Mouse (Mus musculus) Patski (cell line): ENCODE results near the gene Cep350. TPM values are rescaled to one million over a fixed set of nuclear protein-coding genes. Genes with fewer than 3 reads are reported as not detected.

Experiments
- ATAC-seq: fragments of 100-300 bp; one replicate; pipeline ENCODE4 v1.8.0; 2021
- CTCF ChIA-PET: fragments of 350-600 bp; sonication (Branson Sonifier 250); formaldehyde crosslinking; loops from one replicate; lab custom pipeline; 2022; ENCODE audit warnings: inconsistent platforms; lab: Charles Lee
- POLR2A ChIA-PET: fragments of 350-600 bp; sonication (Branson Sonifier 250); formaldehyde crosslinking; loops from one replicate; lab custom pipeline; 2022; ENCODE audit warnings: antibody characterized with exemption, inconsistent platforms; lab: Charles Lee
- DNase-seq: peaks from one replicate; pipeline ENCODE4 v3.0.0-alpha.2; 2011; ENCODE audit warnings: low read depth, low spot score
- H3K27me3 ChIP-seq: fragments of 371-371 bp; one replicate; pipeline ENCODE4 v1.5.1; 2021
- CTCF ChIP-seq: fragments of 100-300 bp; IDR thresholded peaks from one replicate; pipeline ENCODE4 v1.5.1; 2021
- in situ Hi-C: fragments of 300-500 bp; cut with MboI; formaldehyde crosslinking; loops from 3 replicates; pipeline ENCODE4 v1.11.1; 2018; ENCODE audit warnings: low pct_unique_long_range_greater_than_20kb, mixed read lengths
- polyA plus RNA-seq: library from polyadenylated mRNA; unstranded; gene quantifications from one replicate; pipeline ENCODE4 v1.2.3, GENCODE M21; 2021

Gene Cep350
- polyA plus RNA-seq = 13.3 TPM

DNA sequence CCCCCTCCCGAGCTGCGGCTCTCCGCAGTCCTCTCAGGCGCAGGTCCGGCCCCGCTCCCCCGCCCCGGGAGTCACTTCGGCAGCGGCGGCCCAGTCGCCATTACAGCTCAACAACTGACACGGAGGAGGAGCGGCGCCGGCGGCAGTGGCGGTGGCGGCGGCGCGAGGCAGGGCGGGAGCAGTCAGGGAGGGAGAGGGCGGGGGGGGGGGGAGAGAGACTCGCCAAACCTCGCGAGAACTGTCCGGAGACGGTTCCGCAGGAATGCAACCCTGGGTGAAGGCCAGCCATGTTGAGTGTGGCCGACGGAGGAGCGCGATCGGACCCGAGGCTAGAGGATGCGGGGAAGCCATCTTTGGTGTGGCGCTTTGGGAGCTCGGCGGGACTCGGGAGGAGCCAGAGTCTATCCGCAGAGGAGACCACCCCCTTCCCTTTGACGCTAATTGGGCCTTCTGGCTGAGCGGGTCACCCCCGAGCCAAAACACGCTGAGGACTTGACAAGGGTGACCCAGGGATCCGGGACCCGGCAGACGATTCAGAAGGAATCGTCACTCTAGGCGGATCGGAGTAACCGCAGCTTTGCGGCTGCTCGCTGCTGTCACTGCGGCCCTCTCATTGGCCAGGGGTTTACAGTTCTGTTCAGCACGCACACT, at the start of gene Cep350:
Gene Cep350, minus strand, starts transcription at position 188 of the 651 bp plus-strand sequence.
- CTCF ChIA-PET = interaction anchor here (0.7 to 0.8 kb wide), 2 partner anchors 11 to 12 kb away, joined by 3 read pairs; no protein-coding TSS in a partner anchor
- in situ Hi-C loops = no loop called here
- TF ChIP-seq CTCF = no peak
- DNase-seq (peak; percentile 89), ATAC-seq (peak; percentile 98)
- POLR2A ChIA-PET = interaction anchor here (0.6 kb wide), 1 partner anchor 10 kb away, joined by 3 read pairs; no protein-coding TSS in a partner anchor
- peaks cover 2% of the 10 kb centered on the region for H3K27me3 ChIP-seq

DNA sequence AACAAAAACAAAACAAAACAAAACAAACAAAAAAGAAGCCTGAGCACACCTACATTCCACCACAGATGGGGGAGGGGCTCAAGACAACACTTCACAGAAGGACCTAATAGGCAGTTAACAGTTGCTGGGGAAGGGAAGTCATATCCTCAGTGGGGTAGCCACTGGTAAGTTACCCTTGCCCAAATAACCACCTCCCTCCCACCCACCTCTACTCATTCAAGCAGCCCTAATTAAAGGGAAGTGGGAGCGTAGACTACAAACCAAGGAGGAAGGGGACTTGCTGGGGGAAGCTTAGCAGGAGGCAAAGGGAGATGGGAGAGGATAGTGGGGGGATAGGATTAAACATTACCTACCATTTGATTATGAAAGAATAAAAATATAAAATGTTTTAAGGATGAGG, 47.3 kb upstream of the Cep350 start:
- ChIA-PET POLR2A (interaction anchor here (0.6 kb wide), 1 partner anchor 811 kb away, joined by 3 read pairs; no protein-coding TSS in a partner anchor), CTCF (interaction anchor here (1.0 to 1.4 kb wide), 3 partner anchors 10 to 16 kb away, joined by 3 to 7 read pairs (median 3); no protein-coding TSS in a partner anchor)
- DNase-seq (no peak), ATAC-seq (no peak)
- no peak for TF ChIP-seq CTCF
- no peaks in the 10 kb centered on the region for H3K27me3 ChIP-seq
- in situ Hi-C loops = no loop called here

DNA sequence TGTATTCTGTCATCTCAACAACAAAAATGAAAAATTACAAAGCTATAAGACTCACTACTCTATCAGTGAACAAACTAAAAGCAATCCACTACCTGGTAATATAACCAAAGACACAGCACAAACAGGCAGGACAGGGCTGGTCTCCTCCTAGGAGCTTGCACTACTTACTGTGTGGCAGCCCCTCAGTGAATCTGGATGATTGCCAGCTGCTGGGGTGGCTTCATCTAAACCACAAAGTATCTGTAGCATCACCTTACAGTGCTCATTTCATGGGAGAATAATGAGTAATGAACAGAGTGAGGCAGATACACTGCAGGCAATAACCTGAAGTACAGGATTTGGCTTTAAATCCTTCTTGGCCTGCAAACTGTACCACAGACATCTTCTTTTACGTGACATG, 46.7 kb upstream of the Cep350 start:
- no peaks in the 10 kb centered on the region for H3K27me3 ChIP-seq
- in situ Hi-C loops = no loop called here
- ATAC-seq = no peak
- POLR2A ChIA-PET = no interaction called here
- TF ChIP-seq CTCF = no peak
- DNase-seq = no peak
- CTCF ChIA-PET = interaction anchor here (1.0 to 1.4 kb wide), 2 partner anchors 11 to 15 kb away, joined by 3 read pairs; no protein-coding TSS in a partner anchor

DNA sequence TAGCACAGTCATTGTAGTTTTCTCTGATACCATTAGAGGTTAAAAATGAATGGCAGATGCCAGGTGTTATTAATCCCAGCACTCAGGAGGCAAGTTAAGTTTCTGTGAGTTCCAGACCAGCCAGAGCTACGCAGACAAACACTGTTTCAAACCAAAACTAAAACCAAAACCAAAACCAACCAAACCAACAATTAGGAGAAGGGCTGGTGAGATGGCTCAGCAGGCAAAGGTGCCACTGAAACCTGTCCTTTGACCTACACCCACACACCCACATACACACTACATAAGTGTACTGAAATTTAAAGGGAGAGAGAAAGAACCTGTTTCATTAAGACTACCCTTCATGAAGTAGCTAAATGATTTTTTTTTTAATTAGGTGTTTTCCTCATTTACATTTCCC, 35.9 kb upstream of the Cep350 start:
- H3K27me3 ChIP-seq = no peaks in the 10 kb centered on the region
- TF ChIP-seq CTCF = no peak
- in situ Hi-C loops = no loop called here
- DNase-seq (no peak), ATAC-seq (no peak)
- CTCF ChIA-PET = interaction anchor here (1.5 kb wide), 1 partner anchor 12 kb away, joined by 7 read pairs; no protein-coding TSS in a partner anchor
- POLR2A ChIA-PET = interaction anchor here (0.7 kb wide), 1 partner anchor 14 kb away, joined by 3 read pairs; no protein-coding TSS in a partner anchor

DNA sequence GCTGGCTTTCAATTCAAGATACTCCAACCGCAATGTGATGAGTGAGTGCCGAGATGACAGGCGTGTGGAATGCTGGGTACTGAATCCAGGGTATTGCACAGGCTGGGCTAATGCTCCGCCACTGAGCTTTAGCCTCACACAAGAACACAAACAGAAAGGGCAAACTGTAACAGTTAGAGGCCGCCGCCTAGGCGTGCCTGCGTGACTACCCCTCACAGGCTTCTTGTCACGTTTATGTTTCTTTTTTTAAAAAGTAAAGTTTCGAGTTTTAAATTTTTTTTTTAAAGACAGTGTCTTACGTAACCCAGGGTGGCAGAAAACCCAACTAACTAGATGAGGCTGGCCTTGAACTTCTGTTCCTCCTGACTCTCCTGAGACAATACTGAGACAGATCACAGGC, 32.9 kb upstream of the Cep350 start:
- ATAC-seq (no peak), DNase-seq (no peak)
- H3K27me3 ChIP-seq = no peaks in the 10 kb centered on the region
- POLR2A ChIA-PET = no interaction called here
- no peak for TF ChIP-seq CTCF
- CTCF ChIA-PET = no interaction called here
- in situ Hi-C loops = no loop called here

DNA sequence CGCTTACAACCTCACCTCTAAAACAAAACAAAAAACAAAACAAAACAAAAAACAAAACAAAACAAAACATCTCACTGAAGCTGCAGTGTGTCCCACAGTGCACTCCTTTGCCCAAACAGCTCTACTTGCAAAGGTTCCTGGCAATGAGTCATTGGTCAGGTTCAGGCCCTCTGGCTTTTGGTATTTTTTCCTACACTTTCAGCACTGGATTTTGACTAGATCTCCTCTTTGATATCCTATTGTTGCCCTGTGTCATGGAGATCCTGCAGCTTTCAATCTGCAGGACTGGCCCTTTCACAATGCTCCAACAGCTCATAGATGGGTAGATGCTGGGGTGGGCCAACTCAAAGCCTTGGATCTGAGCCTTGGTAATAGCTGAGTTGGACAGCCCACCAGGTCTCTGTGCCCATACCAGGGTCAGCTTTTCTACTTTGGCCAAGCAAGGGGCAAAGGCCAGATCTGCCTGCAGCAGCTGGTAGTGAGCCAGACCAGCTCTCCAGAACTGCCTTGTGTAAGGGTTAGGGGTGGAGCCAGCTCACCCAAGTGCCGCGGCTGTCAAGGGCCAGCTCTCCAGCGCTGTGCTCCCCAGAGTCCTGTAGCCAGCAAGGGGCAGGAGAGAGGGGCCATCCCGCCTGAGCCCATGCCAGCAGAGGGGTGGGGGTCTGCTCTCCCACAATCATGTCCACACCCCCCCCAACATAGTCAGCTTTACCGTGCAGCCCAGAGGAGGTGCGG, 30.3 kb upstream of the Cep350 start:
- ChIA-PET CTCF (interaction anchor here (1.3 kb wide), 1 partner anchor 12 kb away, joined by 4 read pairs; no protein-coding TSS in a partner anchor), POLR2A (no interaction called here)
- H3K27me3 ChIP-seq = no peaks in the 10 kb centered on the region
- DNase-seq (no peak), ATAC-seq (no peak)
- in situ Hi-C loops = no loop called here
- TF ChIP-seq CTCF = no peak

DNA sequence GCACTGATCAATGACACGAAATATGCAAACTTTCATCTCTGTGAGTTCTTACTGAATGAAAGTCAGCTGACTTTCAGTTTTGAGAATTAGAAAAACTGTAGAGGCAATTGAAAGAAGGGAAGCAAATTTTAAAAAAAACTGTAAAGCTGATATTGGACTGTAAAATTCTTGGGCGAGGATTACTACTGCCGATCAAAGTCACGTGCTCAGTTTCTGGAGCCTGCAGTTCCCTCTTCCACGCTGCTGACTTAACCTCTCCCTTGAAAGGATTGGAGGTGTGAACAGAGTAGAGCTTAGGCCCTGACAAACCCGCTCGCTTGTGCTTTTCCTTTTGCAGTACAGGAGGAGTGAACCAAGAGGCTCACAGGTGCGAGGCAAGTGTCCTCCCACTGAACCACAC, 29.3 kb upstream of the Cep350 start:
- in situ Hi-C loops = no loop called here
- no peak for ATAC-seq
- ChIA-PET CTCF (no interaction called here), POLR2A (interaction anchor here (0.6 kb wide), 1 partner anchor 19 kb away, joined by 3 read pairs; no protein-coding TSS in a partner anchor)
- H3K27me3 ChIP-seq = no peaks in the 10 kb centered on the region
- TF ChIP-seq CTCF = no peak
- DNase-seq = no peak

DNA sequence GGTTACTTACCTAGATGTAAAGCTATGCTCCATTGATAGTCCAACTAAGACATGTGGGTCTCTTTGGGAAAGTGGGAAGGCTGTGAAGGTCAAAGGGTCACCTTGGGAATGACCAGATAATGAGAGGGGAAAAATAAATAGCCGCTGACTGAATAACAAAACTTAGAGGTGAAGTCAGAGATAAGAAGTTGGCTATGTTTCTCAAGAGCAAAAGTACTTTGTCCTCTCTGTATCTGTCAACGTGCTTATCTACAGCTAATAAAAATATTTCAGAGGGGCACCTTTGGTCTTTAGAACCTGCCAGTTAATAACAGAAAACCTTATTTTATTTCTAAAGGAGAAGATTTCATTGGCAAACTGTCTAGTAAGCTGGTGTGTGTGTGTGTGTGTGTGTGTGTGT, 22.6 kb upstream of the Cep350 start:
- CTCF ChIA-PET = no interaction called here
- no peak for DNase-seq
- in situ Hi-C loops = no loop called here
- ATAC-seq = no peak
- TF ChIP-seq CTCF = no peak
- POLR2A ChIA-PET = no interaction called here
- H3K27me3 ChIP-seq = no peaks in the 10 kb centered on the region

DNA sequence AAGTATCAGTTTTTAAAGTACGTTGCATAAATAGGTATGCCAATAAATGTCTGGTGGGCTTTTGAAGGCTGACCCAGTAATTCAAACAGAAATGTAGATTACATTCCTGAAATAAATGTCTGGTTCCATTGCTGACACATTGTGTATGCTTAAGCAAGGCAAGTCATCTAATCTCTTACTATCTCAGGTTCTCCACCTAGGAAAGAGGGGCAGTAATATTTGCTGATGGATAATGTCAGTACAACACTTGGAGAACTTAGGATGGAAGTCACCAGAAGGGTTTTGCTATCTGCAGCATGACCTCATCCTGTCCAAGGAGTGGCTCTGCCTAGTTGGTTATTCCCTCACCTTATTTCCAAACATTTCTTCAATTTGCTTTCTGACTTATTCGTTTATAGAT, 21.5 kb upstream of the Cep350 start:
- in situ Hi-C loops = no loop called here
- ChIA-PET CTCF (no interaction called here), POLR2A (no interaction called here)
- no peak for TF ChIP-seq CTCF
- no peak for DNase-seq
- no peak for ATAC-seq
- no peaks in the 10 kb centered on the region for H3K27me3 ChIP-seq

DNA sequence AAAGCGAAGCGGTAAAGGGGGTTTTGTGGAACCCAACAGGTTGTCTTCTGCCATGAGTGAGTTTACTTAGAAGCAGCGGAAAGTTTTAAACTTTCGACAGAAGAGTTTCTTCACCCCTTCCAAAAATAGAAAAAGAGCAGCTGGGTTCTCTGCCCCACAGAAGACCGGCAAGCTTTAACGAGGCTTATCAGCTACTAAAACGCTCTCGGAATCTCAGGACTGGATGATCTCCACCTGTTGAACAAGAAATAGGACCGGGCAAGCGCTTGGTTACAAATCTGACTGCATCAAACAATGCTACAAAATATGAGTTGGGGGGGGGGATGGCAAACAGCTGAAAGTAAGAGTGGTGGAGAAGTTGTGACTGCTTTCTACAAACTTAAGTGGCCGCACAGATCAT, 17.3 kb upstream of the Cep350 start:
- CTCF ChIA-PET = no interaction called here
- no peak for TF ChIP-seq CTCF
- H3K27me3 ChIP-seq = no peaks in the 10 kb centered on the region
- no peak for ATAC-seq
- POLR2A ChIA-PET = no interaction called here
- DNase-seq = no peak
- in situ Hi-C loops = no loop called here

DNA sequence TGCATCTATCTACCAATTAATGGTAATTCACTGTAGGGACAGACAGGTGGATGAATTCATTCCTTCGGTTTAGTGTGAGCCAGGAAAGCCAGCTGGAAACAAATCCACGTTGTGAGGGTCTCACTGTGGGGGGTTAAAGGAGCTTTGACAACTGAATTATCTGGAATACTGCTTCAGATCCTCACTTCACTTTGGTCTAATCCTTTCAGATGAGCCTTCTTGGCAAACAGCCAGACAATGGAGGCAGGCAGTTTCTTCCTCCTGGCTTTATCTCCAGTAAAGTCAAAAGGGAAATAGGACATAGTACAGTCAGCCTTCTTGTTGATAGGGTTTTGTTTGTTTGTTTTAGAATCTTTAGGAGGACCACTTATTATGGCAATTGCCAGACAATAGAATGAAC, 16.3 kb upstream of the Cep350 start:
- no peak for TF ChIP-seq CTCF
- no peak for DNase-seq
- ChIA-PET POLR2A (no interaction called here), CTCF (no interaction called here)
- H3K27me3 ChIP-seq = no peaks in the 10 kb centered on the region
- ATAC-seq = no peak
- in situ Hi-C loops = no loop called here
